Mouse (Mus musculus) thymus, postnatal 14 days (tissue): ENCODE measurements at regions not wholly inside any gene's neighbourhood (a gene's known extent, or its start where the extent isn't known, plus 50 kb on each side); places are given as distances from the start of the nearest gene placed in this dataset.

Source experiments
- DNase-seq: peaks from one replicate; pipeline ENCODE4 v3.0.0; 2021

GRCm38 (mm10) chr13:71334925-71335324, 493.3 kb upstream of the Adamts16 start:
- no peak for DNase-seq

GRCm38 (mm10) chr13:71333146-71333545, 491.5 kb upstream of the Adamts16 start:
- no peak for DNase-seq

DNA sequence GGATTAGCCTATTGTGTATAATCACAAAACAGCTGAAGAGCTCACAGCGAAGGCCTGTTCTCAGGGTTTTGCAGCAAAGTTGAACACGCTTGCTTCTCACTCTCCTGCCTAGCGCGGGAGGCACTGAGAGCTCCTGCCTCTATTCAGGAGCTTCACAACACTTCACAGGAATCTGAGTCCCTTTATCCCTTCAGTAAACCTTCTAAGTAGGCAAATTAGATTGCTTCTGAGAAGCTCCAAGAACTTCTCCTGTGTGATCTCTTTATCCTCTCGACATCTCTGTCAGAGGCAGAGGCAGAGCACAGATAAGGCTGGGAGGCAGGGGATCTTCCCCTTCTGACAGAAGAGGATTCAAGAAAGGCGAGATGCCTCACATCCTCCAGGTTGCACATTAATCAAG, 488.7 kb upstream of the Adamts16 start:
- no peak for DNase-seq

GRCm38 (mm10) chr13:71327802-71328753, 486.5 kb upstream of the Adamts16 start:
- DNase-seq: no peak

- DNase-seq: no peak
Measured at GRCm38 (mm10) chr13:71320489-71320888, 478.9 kb upstream of the Adamts16 start.

- DNase-seq: no peak
Measured at GRCm38 (mm10) chr13:71303956-71304355, 462.3 kb upstream of the Adamts16 start.

- no peak for DNase-seq
Measured at GRCm38 (mm10) chr13:71275991-71276390, 434.4 kb upstream of the Adamts16 start.

DNA sequence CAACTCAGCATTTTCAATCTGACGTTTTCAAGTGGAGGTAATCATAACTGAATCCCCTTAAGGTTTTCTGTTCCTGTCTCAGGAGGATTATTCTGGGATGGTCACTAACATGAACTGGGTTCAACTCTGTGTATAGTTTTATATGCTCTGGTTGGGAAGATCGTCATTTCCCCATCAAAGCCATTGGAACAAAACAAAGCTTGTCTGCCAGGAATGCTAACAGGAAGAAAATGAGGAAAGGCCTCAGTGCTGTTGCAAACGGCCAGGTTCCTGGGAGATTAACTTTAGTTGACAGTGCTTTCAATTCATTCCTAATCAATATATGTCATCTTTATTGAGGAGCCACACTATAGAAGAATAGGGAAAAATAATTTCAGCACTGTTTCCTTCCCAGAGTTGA, 432.5 kb upstream of the Adamts16 start:
- DNase-seq: no peak

GRCm38 (mm10) chr13:71273485-71273884, 431.9 kb upstream of the Adamts16 start:
- DNase-seq: no peak

DNA sequence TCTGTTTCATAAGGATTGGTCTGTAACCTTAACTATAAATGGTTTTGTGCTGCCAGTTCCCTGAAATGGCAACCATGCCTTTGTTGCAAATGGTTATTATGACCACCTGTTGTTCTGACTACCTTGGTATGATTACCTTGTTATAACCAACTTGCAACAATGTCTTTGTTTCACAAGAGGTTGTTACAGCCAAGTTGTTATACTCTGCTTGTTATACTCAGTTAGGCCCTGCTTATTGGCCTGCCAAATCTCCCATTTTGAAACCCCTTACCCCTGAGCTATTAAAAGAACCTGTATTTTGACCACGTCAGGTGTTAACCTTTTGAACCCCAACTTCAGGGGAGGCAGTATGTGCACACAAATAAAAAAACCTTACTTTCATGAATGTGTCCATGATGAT, 431.5 kb upstream of the Adamts16 start:
- DNase-seq: no peak

- no peak for DNase-seq
Measured at GRCm38 (mm10) chr13:71272431-71272830, 430.8 kb upstream of the Adamts16 start.

GRCm38 (mm10) chr13:71271727-71272418, 430.3 kb upstream of the Adamts16 start:
- no peak for DNase-seq

DNA sequence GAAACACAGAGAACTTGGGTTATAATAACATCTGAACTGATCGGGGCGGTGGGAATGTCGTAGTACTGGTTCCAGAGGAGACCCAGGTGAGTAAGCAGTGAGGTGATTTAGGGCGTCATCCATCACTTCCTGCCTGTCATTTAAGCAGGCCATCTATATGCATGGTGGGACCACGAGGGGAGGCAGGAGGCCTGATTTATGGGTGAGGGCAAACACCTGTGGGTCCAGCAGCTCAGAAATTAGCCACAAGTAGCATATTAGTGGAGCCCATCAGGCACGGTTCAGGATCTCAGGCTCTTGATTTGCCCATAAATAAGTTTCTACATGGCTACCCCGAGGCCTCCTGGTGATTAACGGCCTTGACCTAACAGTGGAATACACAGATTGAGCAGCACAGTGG, 428.8 kb upstream of the Adamts16 start:
- no peak for DNase-seq

DNA sequence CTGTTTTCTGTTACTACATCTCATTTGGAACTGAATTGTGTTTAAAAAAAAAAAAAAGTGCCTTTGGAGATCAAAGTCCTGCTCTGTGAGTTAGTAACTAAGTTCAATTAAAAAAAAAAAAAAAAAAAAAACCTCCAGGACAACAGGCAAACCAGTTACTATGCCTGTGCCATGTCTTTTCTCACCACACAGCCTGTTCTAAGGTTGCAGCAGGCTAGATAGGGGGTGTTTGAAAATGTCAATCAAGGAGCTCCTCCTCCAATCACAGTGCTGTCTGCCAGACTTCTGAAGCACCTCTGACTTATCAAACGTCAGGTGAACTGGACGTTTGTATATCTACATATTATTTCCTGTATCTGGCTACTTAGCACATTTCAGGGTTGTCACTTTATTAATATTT, 427.9 kb upstream of the Adamts16 start:
- no peak for DNase-seq

GRCm38 (mm10) chr13:71263315-71263878, 421.8 kb upstream of the Adamts16 start:
- DNase-seq: no peak

DNA sequence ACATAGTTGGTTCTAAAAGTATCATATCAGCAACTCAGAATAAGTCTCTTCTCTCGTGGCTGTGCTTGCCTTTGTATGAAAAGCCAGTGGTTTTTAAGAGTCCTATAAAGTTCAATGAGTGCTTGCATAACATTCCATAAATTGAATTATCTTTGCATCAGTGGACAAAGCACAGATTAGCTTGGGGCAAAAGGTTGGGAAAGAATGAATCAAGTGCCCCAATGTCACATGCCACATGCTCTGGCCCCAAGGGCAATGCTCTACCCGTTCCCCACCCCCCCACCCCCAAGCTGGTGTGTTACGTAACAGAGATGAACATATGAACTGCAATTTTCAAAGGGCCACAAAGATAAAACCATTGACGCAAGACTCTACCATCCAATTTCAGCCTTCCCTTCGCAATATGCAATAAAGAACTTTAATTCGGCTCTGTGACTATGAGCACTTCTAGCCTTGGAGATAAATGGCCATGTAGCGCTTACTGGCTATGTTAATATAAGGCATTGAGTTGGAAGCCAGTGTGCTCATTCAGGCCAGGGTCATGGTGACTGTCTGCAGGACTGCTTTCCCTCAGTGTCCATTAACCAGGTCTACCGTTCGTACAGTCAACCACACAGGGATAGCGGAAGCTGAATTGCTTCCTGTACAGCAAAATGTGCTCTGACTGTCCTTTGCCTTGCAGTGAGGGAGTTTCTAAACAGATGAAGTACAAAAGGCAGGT, 421.1 kb upstream of the Adamts16 start:
- DNase-seq: no peak

DNA sequence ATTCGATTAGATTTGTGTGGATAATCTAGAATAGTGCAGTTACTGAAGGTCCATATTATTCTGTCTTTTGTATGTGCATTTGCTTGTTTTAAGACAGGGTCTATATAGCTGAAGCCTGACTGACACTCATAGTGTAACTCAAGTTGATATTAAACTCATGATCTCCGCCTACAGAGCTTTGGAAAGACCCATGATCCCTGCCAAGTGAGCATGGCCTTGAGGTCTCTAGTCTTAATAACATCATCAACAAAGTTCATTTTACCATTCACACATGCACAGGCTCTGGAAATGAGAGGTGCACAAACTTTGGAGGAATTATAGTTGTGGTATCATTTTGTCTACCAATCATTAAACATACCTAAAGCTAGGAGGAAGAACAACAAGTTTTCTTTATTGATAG, 412.4 kb upstream of the Adamts16 start:
- no peak for DNase-seq

DNA sequence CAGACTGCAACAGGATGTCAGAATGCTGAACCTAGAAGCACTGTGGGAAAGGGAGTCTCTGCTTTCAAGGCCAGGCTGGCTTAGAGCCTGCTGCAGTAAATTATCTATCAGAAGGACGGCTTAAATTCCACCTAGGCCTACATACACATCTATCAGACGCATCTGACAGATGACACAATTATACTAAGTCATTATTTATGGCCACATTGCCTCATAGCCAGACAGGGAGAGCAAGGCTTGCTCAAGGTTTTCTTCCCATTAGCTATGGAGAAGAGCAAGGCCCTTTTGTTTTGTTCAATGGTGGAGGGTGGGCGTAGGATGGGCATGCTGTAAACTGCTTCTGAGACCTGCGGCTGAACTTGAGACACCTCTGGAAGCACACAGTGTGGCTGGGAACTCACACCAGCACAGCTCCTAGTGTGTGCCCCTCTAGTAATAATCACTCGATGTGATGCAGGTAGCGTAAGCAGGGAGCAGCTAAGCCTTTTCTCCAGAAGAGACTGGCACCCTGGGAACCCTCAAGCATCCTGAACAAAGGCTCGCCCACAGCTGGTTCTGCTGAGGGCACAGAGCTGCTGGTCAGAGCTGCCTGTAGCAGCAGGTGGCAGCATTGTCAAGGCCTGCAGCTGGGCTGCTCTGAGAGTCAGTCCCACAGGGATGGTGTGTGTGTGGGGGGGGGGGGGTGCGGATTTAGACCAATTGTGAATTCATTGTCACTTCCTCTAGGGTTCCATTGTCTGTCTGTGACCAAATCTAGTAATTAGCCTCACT, 406.8 kb upstream of the Adamts16 start:
- no peak for DNase-seq

DNA sequence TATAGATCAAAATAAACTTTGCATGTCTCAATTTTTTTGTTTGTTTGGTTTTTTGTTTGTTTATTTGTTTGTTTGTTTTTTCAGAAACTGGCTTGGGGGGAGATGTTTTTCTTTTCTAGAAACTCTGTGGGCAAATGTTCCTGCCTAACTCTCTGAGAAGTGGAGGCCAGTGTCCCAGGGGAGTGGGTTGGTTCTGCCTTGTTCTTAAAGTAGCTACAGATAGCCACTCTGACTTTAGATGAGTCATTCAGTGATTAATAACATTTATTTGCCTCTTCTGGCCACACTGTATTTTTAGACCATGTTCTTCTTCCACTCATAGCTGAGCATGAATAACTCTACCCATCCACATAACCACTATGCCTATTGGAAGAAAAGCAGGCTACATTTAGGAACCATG, 405.6 kb upstream of the Adamts16 start:
- DNase-seq: no peak

DNA sequence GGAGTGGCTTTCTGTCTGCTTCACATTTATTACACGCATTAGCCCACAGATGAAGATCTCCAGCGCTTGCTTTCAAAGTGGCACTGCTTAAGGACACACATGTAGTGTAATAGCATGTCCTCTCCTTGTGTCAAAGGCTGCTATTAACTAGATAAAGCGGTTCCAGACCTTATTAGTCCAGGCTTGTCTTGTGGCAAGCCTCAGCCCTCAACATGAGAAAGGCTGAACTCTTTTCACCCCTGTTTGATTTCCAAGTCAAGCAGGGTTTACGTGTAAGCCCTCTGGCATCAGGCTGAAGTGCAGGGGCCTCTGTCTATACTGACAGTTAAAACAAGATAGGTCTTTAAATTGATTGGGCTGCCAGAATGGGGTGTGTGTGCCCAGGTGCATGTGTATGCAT, 403.7 kb upstream of the Adamts16 start:
- DNase-seq: no peak

- DNase-seq: no peak
Measured at GRCm38 (mm10) chr13:71239782-71240181, 398.2 kb upstream of the Adamts16 start.

DNA sequence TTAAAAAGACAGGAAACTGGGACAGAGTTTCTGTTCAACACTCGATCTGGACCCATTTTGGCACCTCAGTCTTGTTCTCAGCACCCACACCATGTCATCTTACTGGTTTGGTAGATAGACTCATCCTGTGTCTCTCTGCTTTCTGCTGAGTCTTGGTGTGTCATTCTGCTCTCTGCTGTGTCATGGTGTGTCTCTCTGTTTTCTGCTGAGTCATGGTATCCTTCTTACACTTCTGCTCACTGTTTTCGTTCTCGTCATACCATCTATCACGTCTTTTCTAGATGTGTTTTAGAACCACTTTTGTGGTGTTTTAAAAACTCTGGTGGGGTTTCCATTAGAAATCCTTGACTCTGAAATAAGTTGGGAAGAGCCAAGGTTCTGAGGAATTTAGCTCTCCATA, 393.7 kb upstream of the Adamts16 start:
- no peak for DNase-seq
